Mouse (Mus musculus): Measurements from ENCODE around the gene Cabp4. TPM values are rescaled to one million over a fixed set of nuclear protein-coding genes. Genes with fewer than 3 reads are reported as not detected.

Gene Cabp4
- total RNA-seq, 2 experiments from 2014 or later = not detected

DNA sequence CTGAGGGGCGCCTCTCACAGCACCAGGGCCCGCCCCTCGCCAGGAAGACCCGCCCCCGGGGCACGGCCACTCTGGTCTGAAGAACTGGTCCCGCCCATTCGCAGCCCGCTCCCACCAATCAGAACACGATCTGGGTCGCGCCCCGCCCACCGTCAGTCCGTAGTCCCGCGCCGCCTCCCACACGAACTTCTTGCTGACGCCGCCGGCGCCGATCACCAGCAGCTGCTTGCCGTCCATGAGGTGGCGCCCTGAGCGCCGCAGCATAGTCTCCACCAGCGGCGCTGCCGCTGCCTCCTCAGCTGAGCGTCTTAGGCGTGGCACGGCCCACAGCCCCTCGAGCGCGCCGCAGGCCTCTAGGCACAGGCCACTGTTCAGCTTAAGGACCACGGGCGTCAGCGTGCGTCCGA, 25.5 kb upstream of the Cabp4 start:
- DNase-seq (ENCODE audit: low spot score in 2 of 2) = peak; percentile 100
- intact Hi-C loops (cut with DNase I) = loop anchor here (1.0 to 5.0 kb wide), 2 partner anchors 33 to 62 kb away; partner anchors contain the start of genes Pold4 and Rad9a

DNA sequence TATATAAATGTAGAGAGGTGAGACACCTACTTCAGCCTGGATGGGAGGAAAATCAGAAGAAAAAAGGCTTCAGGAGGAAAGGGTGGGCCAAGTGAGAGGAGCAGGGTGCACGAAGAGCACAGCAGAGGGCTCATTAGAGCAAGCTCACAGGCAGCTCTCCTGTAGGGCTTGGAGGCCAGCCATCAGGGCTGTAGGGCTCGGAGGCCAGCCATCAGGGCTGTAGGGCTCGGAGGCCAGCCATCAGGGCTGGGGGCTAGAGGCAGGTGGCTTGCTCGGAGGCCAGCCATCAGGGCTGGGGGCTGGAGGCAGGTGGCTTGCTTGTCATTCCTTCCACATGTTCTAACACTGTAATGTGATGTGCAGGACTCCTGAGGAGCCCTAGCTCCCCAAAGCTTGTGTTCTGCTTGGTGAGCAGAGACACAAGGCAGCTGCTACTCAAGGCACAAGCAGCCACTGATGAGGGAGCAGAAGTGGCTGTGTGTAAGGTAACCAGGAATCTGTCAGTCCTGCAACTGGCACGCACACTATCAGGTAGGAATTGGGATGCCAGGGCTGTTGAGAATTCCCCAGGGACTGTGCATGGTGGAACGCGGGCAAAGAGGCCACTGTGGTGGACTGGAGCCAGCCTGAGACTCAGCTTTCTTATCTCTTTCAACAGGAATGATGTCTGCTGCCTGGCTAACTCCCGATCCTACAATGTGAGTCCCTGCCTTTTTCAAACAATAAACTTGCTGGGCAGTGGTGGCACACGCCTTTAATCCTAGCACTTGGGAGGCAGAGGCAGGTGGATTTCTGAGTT, 23.0 kb upstream of the Cabp4 start:
- DNase-seq (ENCODE audit: low spot score in 2 of 2) = no peak
- intact Hi-C loops (cut with DNase I) = loop anchor here (5.0 kb wide), 1 partner anchor 35 kb away; the partner anchor contains the start of gene Rad9a

- no peak for DNase-seq (ENCODE audit: low spot score in 2 of 2)
- intact Hi-C loops (cut with DNase I) = loop anchor here (5.0 kb wide), 1 partner anchor 38 kb away; the partner anchor contains the start of gene Rad9a
Observed at GRCm38 (mm10) chr19:4164721-4165120, 20.9 kb upstream of the Cabp4 start.

DNA sequence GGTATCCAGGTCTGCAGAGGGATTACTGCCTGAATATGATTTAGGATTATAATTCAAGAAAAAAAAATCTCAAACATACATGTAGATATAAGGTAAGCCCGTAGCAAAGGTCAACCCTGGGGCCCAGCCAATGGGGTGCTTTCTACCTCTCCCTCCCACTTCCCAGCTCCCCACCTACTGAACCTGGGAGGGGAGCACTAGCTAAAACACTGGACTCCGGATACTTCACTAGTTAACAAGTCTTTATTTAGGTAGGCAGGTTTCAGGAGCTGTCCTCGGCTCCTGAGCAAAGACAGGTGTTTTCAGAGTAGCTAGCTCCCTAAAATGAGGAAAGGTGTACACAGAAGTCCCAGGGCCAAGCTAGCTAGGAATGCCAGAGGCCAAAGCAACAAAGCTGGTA, 20.3 kb upstream of the Cabp4 start:
- DNase-seq (ENCODE audit: low spot score in 2 of 2) = no peak
- intact Hi-C loops (cut with DNase I) = no loop called here

DNA sequence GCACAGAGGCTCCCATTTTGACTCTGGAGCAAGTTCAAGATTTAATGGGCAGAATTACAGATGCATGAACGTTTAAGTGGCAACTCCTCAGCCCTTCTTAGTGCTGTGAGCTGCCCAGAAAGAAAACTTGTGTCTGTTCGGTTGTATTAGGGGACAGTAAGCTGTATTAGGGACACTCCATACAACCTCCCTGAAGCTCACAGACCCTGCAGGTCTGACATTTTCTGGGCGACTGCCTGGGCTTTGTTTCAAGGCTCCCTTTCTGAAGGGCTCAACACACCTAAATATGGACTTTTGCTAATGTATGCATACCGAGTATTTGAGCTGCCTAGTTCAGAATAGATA, 19.7 kb upstream of the Cabp4 start:
- DNase-seq (ENCODE audit: low spot score in 2 of 2) = no peak
- intact Hi-C loops (cut with DNase I) = loop anchor here (2.0 kb wide), 2 partner anchors 15 to 39 kb away; partner anchors contain the start of genes Aip and Coro1b

- peak; percentile 96 to 98 for DNase-seq (ENCODE audit: low spot score in 2 of 2)
- intact Hi-C loops (cut with DNase I) = loop anchor here (2.0 kb wide), 2 partner anchors 14 to 38 kb away; partner anchors contain the start of genes Aip and Coro1b
Observed at GRCm38 (mm10) chr19:4162646-4163542, 19.1 kb upstream of the Cabp4 start, which contains the start of gene Rps6kb2. Rps6kb2 (minus strand) TSS chr19:4163354.

DNA sequence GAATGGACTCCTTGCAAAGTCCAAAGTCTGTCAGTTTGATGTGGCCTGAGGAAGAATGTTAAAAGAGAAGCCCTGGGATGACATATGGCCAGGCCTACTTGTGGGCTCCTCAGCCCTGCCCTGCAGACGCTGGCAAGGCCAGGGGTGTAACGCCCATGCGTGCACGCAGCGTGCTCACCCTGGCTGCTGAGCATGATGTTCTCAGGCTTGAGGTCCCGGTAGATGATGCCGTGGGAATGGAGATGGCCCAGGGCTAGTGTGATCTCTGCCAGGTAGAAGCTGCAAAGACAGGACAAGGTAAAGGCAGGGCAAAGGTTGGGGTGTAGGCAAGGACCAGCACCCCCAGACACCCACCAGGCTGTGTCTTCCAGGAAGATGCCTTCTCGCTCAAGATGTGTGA, 15.2 kb upstream of the Cabp4 start:
- no peak for DNase-seq (ENCODE audit: low spot score in 2 of 2)
- intact Hi-C loops (cut with DNase I) = no loop called here

DNA sequence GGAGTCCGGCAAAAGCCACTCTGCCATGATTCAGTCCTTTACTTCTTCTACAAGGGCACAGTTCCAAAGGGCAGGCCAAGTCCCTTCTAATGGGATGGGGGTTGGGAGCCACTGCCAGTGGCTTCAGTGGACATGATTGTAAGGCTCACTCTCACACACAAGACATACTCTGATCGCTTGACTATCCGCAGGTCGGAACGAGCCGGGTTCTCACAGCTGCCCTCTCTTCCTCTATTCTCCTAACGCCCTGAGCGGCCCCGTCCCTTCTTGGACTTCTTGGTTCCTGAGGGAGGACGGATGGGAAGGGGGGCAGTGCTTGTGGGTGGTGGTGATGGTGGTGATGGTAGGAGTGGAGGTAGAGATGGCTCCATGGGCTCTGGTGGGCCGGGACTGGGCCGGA, 12.9 kb upstream of the Cabp4 start:
- no peak for DNase-seq (ENCODE audit: low spot score in 2 of 2)
- intact Hi-C loops (cut with DNase I) = no loop called here

DNA sequence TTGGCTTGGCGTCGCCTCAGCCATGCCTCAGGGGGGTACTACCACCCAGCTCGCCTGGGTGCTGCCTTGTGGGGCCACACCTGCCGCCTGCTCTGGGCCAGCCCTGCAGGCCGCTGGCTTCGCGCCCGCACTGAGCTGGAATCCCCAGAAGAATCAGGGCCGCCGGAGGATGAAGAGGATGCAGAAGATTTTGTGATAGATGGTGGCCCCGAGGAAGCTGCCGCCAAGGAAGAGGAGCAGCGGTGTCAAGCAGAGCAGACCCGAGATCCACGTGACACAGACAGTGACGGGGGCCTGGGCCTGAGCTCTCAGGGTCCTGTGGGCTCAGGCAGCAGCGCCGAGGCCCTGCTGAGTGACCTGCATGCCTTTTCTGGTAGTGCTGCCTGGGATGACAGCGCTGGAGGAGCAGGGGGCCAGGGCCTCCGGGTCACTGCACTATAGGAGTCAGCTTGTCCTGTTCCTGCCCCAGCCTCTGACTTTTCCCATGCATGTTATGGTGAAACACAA, 12.3 kb upstream of the Cabp4 start:
- intact Hi-C loops (cut with DNase I) = no loop called here
- DNase-seq (ENCODE audit: low spot score in 2 of 2) = no peak

DNA sequence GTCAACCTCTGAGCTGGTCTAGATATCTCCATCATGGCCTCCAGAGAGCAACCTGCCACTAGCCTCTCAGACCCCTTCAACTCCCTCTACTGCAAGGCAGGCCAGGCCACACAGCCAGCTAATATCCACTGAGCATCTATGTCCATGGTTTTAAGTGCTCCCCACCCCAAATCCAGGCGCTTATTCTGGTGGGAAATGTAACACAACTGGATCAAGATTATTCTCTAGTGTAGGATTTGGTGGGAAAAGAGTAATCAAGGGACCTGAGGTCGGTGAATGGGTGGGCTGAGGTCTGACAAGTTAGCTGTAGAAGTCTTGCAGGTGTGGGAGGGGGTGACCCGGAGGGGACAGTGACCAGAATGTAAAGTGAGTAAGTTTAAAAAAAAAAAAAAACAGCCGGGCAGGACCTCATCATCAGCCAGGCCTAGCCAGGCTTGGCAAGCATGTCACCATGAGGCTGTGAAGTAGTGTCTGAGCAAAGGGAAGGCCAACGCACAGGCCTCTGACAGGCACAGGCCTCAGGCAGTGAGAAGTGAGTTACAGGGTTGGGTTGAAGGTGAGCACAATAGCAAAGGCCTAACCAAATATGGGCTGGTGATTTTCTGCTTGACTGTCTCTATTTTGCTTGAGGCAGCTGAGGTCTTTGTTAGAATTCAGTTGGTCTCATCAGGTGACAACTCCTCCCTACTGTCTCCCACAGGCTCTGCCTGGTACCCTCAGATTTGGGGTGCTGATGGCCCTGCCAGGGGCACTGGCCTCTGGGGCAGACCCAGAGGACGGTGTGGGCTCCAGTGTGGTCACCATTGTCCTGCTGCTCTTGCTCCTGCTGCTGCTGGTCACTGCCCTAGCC, 11.6 kb upstream of the Cabp4 start:
- intact Hi-C loops (cut with DNase I) = no loop called here
- no peak for DNase-seq (ENCODE audit: low spot score in 2 of 2)

DNA sequence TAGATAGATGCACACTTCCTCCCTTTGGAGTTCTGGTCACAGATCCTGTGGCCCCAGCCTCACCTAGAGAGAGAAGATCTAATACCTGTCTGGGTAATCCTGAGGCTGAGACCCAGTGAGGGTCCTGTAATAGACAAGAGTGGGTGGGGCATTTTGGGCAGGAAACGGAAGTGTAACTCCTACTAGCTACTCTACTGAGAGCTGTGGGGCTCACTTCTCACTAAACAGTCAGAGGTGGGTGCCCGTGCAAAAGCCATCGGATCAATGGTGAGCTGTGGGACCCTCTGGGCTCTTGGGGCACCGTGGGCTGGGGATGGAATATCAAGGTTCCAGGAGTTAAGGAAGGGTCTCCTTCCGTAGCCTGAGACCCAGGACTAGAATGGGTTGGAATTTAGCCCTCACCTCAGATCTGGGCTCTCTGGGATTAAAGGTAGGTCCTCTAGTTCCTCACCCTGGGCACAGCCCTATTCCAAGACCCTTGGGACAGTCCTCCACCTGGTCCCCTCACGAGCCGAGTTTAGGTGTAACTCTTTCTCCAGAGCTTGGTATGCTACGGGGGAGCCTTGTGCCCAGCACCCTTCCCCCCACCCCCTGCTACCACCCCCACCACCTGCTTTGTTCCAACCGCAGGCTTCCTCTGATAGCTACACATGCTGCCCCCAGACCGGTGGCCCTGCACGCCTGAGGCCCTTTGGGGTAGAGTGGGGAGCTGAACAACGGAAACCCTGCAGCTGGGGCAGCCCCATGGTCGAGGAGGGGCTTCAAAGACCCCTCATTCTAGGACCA, 10.8 kb upstream of the Cabp4 start:
- intact Hi-C loops (cut with DNase I) = no loop called here
- no peak for DNase-seq (ENCODE audit: low spot score in 2 of 2)

DNA sequence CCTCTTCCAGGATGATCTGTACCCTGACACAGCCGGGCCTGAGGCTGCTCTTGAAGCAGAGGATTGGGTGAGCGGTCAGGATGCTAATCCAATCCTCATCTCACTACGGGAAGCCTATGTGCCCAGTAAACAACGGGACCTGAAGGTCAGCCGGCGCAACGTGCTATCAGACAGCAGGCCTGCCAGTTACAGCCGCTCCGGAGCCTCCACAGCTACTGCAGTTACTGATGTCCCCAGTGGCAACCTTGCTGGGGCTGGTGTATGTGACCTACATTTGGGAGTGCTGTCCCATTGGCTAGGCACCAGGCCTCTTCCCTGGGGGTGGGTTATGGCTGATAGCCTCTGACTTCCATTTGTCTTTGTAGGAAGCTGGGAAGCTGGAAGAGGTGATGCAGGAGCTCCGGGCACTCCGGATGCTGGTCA, 9.4 kb upstream of the Cabp4 start, which contains the start of gene Ptprcap:
Gene Ptprcap, plus strand, starts transcription at position 373 of the 423 bp plus-strand sequence.
- DNase-seq (ENCODE audit: low spot score in 2 of 2) = no peak
- intact Hi-C loops (cut with DNase I) = no loop called here

GRCm38 (mm10) chr19:4152445-4153231, 8.8 kb upstream of the Cabp4 start:
- DNase-seq (ENCODE audit: low spot score in 2 of 2) = no peak
- intact Hi-C loops (cut with DNase I) = no loop called here

- no peak for DNase-seq (ENCODE audit: low spot score in 2 of 2)
- intact Hi-C loops (cut with DNase I) = no loop called here
Observed at GRCm38 (mm10) chr19:4151898-4152297, 8.1 kb upstream of the Cabp4 start.

DNA sequence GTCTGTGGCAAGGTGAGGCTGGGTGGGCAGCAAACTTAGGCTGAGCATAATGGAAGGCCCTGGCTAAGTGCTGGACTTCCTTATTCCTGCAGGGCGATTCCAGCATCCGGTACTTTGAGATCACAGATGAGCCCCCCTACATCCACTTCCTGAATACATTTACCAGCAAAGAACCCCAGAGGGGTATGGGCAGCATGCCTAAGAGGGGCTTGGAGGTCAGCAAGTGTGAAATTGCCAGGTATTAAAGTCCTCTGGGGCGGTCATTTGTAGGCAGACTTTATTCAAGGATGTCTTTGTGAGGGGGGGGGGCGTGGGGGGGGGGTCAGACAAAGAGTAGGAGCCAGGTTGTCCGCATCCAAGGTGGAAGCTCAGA, 7.6 kb upstream of the Cabp4 start:
- DNase-seq (ENCODE audit: low spot score in 2 of 2) = no peak
- intact Hi-C loops (cut with DNase I) = no loop called here

DNA sequence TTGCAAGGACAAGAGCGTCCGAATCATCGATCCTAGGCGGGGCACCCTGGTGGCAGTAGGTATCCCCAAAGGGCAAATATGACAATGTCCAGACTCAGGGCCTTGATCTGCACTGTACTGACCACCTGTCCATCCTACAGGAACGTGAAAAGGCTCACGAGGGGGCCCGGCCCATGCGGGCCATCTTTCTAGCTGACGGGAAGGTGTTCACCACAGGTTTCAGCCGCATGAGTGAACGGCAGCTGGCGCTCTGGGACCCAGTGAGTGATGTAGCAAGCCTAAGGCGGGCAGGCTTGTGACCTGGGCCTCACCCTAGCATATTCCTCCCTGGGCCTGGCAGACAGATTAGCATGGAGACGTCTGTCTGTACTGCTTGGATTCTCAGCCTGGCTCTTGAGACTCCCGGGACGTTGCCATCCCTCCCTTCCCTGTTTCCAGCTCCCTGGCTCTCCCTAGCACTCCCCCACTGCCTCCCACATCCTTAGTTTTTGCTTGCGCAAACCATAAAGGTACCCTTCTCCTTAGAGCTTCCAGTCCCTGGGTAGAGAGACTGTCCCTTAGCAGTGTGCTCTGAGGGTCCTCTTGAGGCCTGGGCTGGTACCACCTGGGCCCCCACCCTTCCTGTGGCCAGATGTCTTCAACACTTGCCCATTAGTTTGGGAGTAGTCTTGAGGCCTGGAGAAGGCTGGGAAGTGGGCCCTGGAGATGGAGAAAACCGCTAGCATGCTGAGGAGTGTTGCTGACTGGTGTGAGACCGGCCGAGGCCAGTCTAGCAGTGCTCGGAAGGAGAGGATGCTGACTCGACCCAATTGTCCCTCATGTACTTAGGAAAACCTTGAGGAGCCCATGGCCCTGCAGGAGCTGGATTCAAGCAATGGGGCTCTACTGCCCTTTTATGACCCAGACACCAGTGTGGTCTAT, 7.0 kb upstream of the Cabp4 start:
- no peak for DNase-seq (ENCODE audit: low spot score in 2 of 2)
- intact Hi-C loops (cut with DNase I) = no loop called here

Data from left cerebral cortex, postnatal 36 days (tissue).